Mouse (Mus musculus) lung, postnatal 0 days (tissue): Measurements from ENCODE around the gene Gsc. TPM values are rescaled to one million over a fixed set of nuclear protein-coding genes. Genes with fewer than 3 reads are reported as not detected.
A peak's percentile ranks its signal among the peaks of the same experiment; 100 is the strongest.

Source experiments
- ATAC-seq: fragments of 200-750 bp; cut with Nextera tagmentation; 2 replicates; pipeline ENCODE4 v1.8.0; 2017; ENCODE audit warnings: moderate library complexity
- DNase-seq: peaks from one replicate; pipeline ENCODE4 v3.0.0-alpha.2; 2016; ENCODE audit warnings: low spot score
- H3K27ac ChIP-seq: fragments of 300-500 bp; sonication (generic); 2 replicates; pipeline ENCODE4 v1.5.1; 2014; ENCODE audit warnings: antibody characterized with exemption, mild to moderate bottlenecking, low read length, mixed read lengths
- H3K27me3 ChIP-seq: fragments of 300-500 bp; sonication (generic); replicated peaks from 2 replicates; pipeline ENCODE4 v1.6.1; 2014; ENCODE audit warnings: low read length, mixed read lengths; ENCODE audit not compliant: insufficient read depth
- H3K36me3 ChIP-seq: fragments of 300-500 bp; sonication (generic); 2 replicates; pipeline ENCODE4 v1.6.1; 2014; ENCODE audit warnings: low read length, mixed read lengths; ENCODE audit not compliant: insufficient read depth
- H3K4me1 ChIP-seq: fragments of 300-500 bp; sonication (generic); 2 replicates; pipeline ENCODE4 v1.6.1; 2014; ENCODE audit warnings: antibody characterized with exemption, low read depth, low read length, mixed read lengths; ENCODE audit not compliant: insufficient read depth
- H3K4me2 ChIP-seq: fragments of 300-500 bp; sonication (generic); replicated peaks from 2 replicates; pipeline ENCODE4 v1.6.1; 2014; ENCODE audit warnings: low read depth, mild to moderate bottlenecking, low read length, moderate library complexity, mixed read lengths
- H3K4me3 ChIP-seq: fragments of 300-500 bp; sonication (generic); 2 replicates; pipeline ENCODE4 v1.5.1; 2014; ENCODE audit warnings: low read depth, low read length
- H3K9ac ChIP-seq: fragments of 300-500 bp; sonication (generic); replicated peaks from 2 replicates; pipeline ENCODE4 v1.6.1; 2014; ENCODE audit warnings: low read depth, mild to moderate bottlenecking
- H3K9me3 ChIP-seq: fragments of 300-500 bp; sonication (generic); 2 replicates; pipeline ENCODE4 v1.6.1; 2016; ENCODE audit warnings: low read length, mixed read lengths
- CTCF ChIP-seq: IDR thresholded peaks from 2 replicates; pipeline ENCODE4 v1.5.1; 2016; ENCODE audit warnings: antibody characterized with exemption, mild to moderate bottlenecking
- EP300 ChIP-seq: IDR thresholded peaks from 2 replicates; pipeline ENCODE4 v1.6.1; 2016; ENCODE audit warnings: antibody characterized with exemption, mild to moderate bottlenecking, control low read depth
- WGBS: fragments of 180-500 bp; shearing (Covaris S2); extraction: QIAGEN DNeasy Blood & Tissue Kit; methylation state at CpG from one replicate; pipeline ENCODE4 v1.1.7; 2014; 5-methylcytosine and 5-hydroxymethylcytosine counted together
- polyA plus RNA-seq: library from polyadenylated mRNA; unstranded; fragments of >200 nt; fragmentation: Nextera tagmentation; extraction: Ambion mirVana; gene quantifications from 2 replicates; pipeline ENCODE4 v1.2.1, GENCODE M21; 2015

Gsc gene
- polyA plus RNA-seq, 1 experiment from 2014 or later: not detected

DNA sequence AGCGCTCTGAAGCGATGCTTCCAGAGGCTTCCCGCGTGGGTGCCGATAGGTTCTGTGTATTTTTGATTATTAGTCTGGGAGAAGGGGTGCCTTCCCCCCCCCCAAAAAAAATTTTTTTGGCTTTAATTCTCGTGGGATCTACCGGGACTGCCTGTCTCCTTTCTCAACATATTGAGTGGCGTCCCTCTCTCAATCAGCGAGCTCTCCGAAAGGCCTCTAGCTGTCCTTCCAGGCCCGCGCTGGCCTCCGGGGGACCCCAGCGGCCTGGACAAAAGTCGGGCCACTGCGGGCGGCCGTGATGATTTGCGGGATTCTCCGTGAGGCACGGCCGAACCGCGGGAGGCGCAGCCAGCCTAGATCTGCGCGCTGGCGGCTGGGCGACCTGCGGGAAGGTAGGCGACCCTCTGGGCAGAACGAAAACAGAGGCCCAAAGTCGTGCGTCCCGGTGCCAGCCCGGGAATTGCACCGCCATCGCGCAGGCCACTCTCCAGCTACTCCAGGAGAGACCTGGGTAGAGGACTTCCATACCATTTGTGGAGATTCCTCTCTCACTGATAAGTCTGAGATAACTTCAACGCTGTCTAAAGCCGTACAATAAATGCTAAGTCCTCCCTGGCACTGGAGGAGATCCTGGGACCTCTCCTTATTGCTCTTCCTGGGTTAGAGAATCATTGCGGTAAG lies 1.2 kb upstream of the Gsc start:
- no peak for TF ChIP-seq CTCF
- TF ChIP-seq EP300: no peak
- DNase-seq (no peak), ATAC-seq (no peak)
- H3K36me3 ChIP-seq: no peaks in the 10 kb centered on the region
- 0 out of 2 replicates have a peak, but pooled peaks cover 7% of the 10 kb centered on the region for H3K4me1 ChIP-seq
- WGBS: 2% methylated on average over 42 of the region's 42 CpGs
- no peaks in the 10 kb centered on the region for H3K9me3 ChIP-seq
- no peak overlapping the region for H3K4me3 ChIP-seq
- H3K27ac ChIP-seq: no peak overlapping the region
- no peak overlapping the region for H3K4me2 ChIP-seq
- H3K9ac ChIP-seq: no peak overlapping the region
- peaks cover 70% of the 10 kb centered on the region for H3K27me3 ChIP-seq

GRCm38 (mm10) chr12:104473492-104473891 lies 362 bp upstream of the Gsc start:
- H3K27me3 ChIP-seq: peaks cover 64% of the 10 kb centered on the region
- no peaks in the 10 kb centered on the region for H3K9me3 ChIP-seq
- H3K4me1 ChIP-seq: 0 out of 2 replicates have a peak, but pooled peaks cover 7% of the 10 kb centered on the region
- H3K36me3 ChIP-seq: no peaks in the 10 kb centered on the region
- peak overlapping the region; percentile 61 for H3K4me3 ChIP-seq
- no peak overlapping the region for H3K27ac ChIP-seq
- ATAC-seq (no peak), DNase-seq (no peak)
- TF ChIP-seq CTCF (no peak), EP300 (no peak)
- WGBS: 0% methylated on average over 16 of the region's 18 CpGs
- H3K9ac ChIP-seq: no peak overlapping the region
- peak overlapping the region; percentile 91 for H3K4me2 ChIP-seq

GRCm38 (mm10) chr12:104472218-104472525 lies 958 bp downstream of the Gsc start:
- ATAC-seq (no peak), DNase-seq (no peak)
- Histone ChIP-seq H3K36me3 (no peaks in the 10 kb centered on the region), H3K9ac (no peak overlapping the region), H3K9me3 (no peaks in the 10 kb centered on the region), H3K4me3 (peak overlapping the region; percentile 61), H3K4me2 (peak overlapping the region; percentile 91), H3K4me1 (0 out of 2 replicates have a peak, but pooled peaks cover 7% of the 10 kb centered on the region), H3K27me3 (peaks cover 61% of the 10 kb centered on the region), H3K27ac (no peak overlapping the region)
- TF ChIP-seq CTCF (no peak), EP300 (no peak)
- WGBS: 2% methylated on average over 25 of the region's 25 CpGs

DNA sequence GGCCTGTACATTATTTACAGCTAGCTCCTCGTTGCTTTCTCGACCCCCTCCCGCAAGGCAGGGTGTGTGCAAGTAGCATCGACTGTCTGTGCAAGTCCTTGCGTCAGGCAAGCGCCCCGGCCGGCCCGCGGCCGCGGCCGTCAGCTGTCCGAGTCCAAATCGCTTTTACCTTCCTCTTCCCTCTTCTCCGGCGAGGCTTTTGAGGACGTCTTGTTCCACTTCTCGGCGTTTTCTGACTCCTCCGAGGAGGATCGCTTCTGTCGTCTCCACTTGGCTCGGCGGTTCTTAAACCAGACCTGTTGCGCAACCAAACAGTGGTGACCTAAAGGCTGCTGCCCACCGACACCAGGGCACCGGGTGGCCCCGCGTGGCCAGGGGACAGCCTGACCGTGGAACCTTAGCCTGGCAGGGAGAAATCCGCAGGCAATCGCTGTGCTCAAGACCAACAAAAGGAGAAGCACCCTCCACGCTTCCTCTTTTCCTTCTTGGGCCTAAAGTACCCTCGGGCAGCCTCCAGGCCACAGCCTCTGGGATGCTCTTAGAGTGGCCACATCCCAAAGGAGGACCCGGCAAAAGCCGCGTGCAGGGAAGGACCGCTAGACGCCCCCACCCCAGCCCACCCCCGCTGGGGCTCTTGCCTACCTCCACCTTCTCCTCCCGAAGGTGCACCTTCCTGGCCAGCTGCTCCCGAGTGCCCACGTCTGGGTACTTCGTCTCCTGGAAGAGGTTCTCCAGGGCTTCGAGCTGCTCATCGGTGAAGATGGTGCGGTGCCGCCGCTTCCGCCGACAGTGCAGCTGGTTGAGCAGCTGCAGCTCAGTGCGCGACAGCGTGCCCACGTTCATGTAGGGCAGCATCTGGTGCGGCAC lies 1.5 kb downstream of the Gsc start:
- no peaks in the 10 kb centered on the region for H3K9me3 ChIP-seq
- peaks cover 61% of the 10 kb centered on the region for H3K27me3 ChIP-seq
- H3K4me1 ChIP-seq: 0 out of 2 replicates have a peak, but pooled peaks cover 7% of the 10 kb centered on the region
- peak overlapping the region; percentile 61 for H3K4me3 ChIP-seq
- no peaks in the 10 kb centered on the region for H3K36me3 ChIP-seq
- DNase-seq: no peak
- peak overlapping the region; percentile 34 for H3K4me2 ChIP-seq
- no peak for ATAC-seq
- TF ChIP-seq EP300 (no peak), CTCF (no peak)
- no peak overlapping the region for H3K27ac ChIP-seq
- H3K9ac ChIP-seq: no peak overlapping the region
- WGBS: 2% methylated on average over 56 of the region's 57 CpGs

- Histone ChIP-seq H3K27me3 (peaks cover 57% of the 10 kb centered on the region), H3K9me3 (no peaks in the 10 kb centered on the region), H3K4me1 (0 out of 2 replicates have a peak, but pooled peaks cover 7% of the 10 kb centered on the region), H3K4me2 (no peak overlapping the region), H3K9ac (no peak overlapping the region), H3K27ac (no peak overlapping the region), H3K36me3 (no peaks in the 10 kb centered on the region), H3K4me3 (no peak overlapping the region)
- DNase-seq (no peak), ATAC-seq (no peak)
- 21% methylated on average over 6 of the region's 6 CpGs for WGBS
- TF ChIP-seq EP300: no peak
- TF ChIP-seq CTCF: no peak
These were observed 2.5 kb downstream of the Gsc start for GRCm38 (mm10) chr12:104470646-104471045.

- H3K4me2 ChIP-seq: no peak overlapping the region
- 11% methylated on average over 4 of the region's 4 CpGs for WGBS
- H3K27me3 ChIP-seq: peaks cover 40% of the 10 kb centered on the region
- H3K9ac ChIP-seq: no peak overlapping the region
- H3K36me3 ChIP-seq: no peaks in the 10 kb centered on the region
- no peak overlapping the region for H3K4me3 ChIP-seq
- H3K4me1 ChIP-seq: 0 out of 2 replicates have a peak, but pooled peaks cover 7% of the 10 kb centered on the region
- H3K27ac ChIP-seq: no peak overlapping the region
- DNase-seq (no peak), ATAC-seq (no peak)
- TF ChIP-seq EP300: no peak
- TF ChIP-seq CTCF: no peak
- H3K9me3 ChIP-seq: no peaks in the 10 kb centered on the region
These were observed 4.3 kb downstream of the Gsc start for GRCm38 (mm10) chr12:104468783-104469182.
